Mouse (Mus musculus) brain, embryonic 14.5 days (tissue): ENCODE measurements around the gene Efna1.

Source experiments
- CTCF ChIP-seq: fragments of 200-500 bp; IDR thresholded peaks from 2 replicates; pipeline ENCODE4 v1.5.1; 2012; ENCODE audit warnings: inconsistent platforms, mild to moderate bottlenecking, moderate library complexity, borderline replicate concordance; ENCODE audit not compliant: insufficient read depth, insufficient read length; ENCODE audit errors: extremely low read depth
- POLR2A ChIP-seq: fragments of 200-500 bp; IDR thresholded peaks from 2 replicates; pipeline ENCODE4 v1.6.1; 2012; ENCODE audit warnings: mild to moderate bottlenecking, inconsistent platforms, borderline replicate concordance; ENCODE audit not compliant: poor library complexity, insufficient read depth, insufficient read length, severe bottlenecking; ENCODE audit errors: extremely low read depth

DNA sequence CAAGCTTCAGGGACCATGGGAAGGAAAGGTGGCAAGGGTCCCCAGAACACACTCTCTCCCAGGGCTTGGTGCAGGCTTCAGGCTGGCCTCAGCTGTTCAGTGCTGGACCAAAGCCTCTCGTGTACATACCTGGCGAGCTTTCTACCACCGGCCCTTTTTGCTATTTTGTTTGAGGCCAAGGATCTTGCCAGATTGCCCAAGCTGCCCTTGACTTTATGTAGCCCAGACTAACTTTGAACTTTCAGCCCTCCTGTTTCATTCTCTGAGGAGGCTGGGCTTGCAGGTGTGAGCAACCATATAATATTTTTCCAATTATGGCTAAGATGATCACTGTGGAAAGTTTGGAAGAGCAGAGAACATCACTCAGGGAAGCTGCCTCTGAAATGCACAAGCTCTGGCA is 3.3 kb upstream of the Efna1 start:
- TF ChIP-seq CTCF (no peak), POLR2A (no peak)
